Mouse (Mus musculus): ENCODE results near the gene Pafah1b3.

DNA sequence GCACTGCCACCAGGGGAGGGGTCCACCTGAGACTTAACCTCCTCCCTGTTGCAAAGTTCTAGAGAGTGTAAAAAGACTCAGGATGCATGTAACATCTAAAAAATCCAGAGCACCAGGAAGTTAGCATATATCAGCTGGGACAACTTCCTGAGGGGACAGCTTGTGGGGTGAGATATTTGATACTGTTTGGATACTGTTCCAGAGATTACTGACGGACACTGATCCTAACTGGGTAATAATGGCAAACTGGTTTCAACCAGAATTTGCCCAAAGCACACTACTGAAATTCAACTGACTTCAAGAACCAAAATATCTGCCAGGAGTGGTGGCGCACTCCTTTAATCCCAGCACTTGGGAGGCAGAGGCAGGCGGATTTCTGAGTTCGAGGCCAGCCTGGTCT is 3.3 kb downstream of the Pafah1b3 start:
- TF ChIP-seq CTCF (IDR thresholded peaks at IDR 0.05; ENCODE audit: insufficient read depth, low read length) (no peak), POLR2A (IDR thresholded peaks at IDR 0.05; ENCODE audit: borderline replicate concordance, extremely low read depth, low read depth, low read length) (no peak)
